Mouse (Mus musculus) heart, embryonic 10.5 days (tissue): Measurements from ENCODE around the gene C2. TPM values are rescaled to one million over a fixed set of nuclear protein-coding genes. Genes with fewer than 3 reads are reported as not detected.

Experiments used
- DNase-seq: peaks from one replicate; pipeline ENCODE4 v3.0.0-alpha.2; 2017; ENCODE audit warnings: low spot score
- H3K27ac ChIP-seq: fragments of 300-500 bp; sonication (generic); 2 replicates; pipeline ENCODE4 v1.5.1; 2016; ENCODE audit warnings: mild to moderate bottlenecking
- H3K27me3 ChIP-seq: fragments of 300-500 bp; sonication (generic); 2 replicates; pipeline ENCODE4 v1.6.1; 2016; ENCODE audit warnings: mild to moderate bottlenecking; ENCODE audit not compliant: poor library complexity, insufficient read depth, severe bottlenecking
- H3K36me3 ChIP-seq: fragments of 300-500 bp; sonication (generic); 2 replicates; pipeline ENCODE4 v1.6.1; 2016; ENCODE audit warnings: mild to moderate bottlenecking, moderate library complexity
- H3K4me1 ChIP-seq: fragments of 300-500 bp; sonication (generic); 2 replicates; pipeline ENCODE4 v1.6.1; 2016; ENCODE audit warnings: mild to moderate bottlenecking
- H3K4me3 ChIP-seq: fragments of 300-500 bp; sonication (generic); 2 replicates; pipeline ENCODE4 v1.5.1; 2016; ENCODE audit warnings: mild to moderate bottlenecking, moderate library complexity
- H3K9me3 ChIP-seq: fragments of 300-500 bp; sonication (generic); 2 replicates; pipeline ENCODE4 v1.6.1; 2016; ENCODE audit warnings: mild to moderate bottlenecking, moderate library complexity
- WGBS: fragments of 180-500 bp; shearing (Covaris S2); methylation state at CpG from one replicate; pipeline ENCODE4 v1.1.7; 2016; 5-methylcytosine and 5-hydroxymethylcytosine counted together
- polyA plus RNA-seq: library from polyadenylated mRNA; unstranded; fragments of >200 nt; fragmentation: Nextera tagmentation; extraction: Ambion mirVana; gene quantifications from 2 replicates; pipeline ENCODE4 v1.2.1, GENCODE M21; 2016

Gene C2
- polyA plus RNA-seq, 1 experiment from 2014 or later, result 1.6 TPM

DNA sequence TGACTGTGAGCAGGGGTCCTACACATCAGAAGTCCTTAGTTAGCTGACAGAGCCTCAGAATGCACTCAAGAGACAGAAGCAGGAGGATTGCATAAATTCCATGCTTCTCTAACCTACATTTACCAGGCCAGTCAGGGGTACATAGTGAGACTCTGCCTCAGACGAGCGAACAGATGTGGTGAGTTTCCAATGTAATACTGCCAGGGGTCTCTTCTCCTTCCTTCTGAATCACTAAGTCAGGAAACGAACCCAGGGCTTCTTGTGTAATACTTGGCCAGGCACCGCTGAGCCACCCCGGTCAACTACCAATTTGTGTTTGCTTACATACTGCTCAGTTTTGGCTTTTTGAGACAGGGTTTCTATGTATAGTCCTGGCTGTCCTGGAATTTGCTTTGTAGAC is 10.1 kb downstream of the C2 start:
- H3K9me3 ChIP-seq, result no peaks in the 10 kb centered on the region
- DNase-seq, result no peak
- peaks cover 10% of the 10 kb centered on the region; the same call in 1 of the 2 replicates for H3K4me1 ChIP-seq
- H3K4me3 ChIP-seq, result no peak overlapping the region
- no peaks in the 10 kb centered on the region for H3K36me3 ChIP-seq
- 0 out of 2 replicates have a peak, but pooled peaks cover 2% of the 10 kb centered on the region for H3K27me3 ChIP-seq
- H3K27ac ChIP-seq, result no peak overlapping the region
- WGBS, result 79% methylated on average over 5 of the region's 5 CpGs

DNA sequence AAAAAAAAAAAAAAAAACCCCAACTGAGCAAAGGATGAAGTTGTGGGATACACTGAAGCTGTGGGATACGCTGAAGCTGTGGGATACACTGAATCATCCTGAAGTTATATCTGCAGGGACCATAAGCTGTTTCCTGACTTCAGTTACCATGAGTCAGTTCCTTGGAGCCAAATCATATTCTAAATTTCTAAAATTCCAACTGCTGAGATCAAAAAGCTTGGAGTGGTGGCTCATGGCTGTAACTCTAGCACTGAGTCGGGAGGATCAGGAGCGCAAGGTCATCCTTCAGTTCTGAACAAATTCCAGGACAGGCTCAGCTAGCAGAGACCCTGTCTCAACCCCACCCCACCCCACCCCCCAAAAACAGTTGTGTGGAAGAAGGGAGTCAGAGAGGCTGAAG is 12.4 kb downstream of the C2 start:
- Histone ChIP-seq H3K4me3 (no peak overlapping the region), H3K27me3 (peaks cover 16% of the 10 kb centered on the region; the same call in 1 of the 2 replicates), H3K27ac (no peak overlapping the region), H3K4me1 (peaks cover 18% of the 10 kb centered on the region), H3K9me3 (no peaks in the 10 kb centered on the region), H3K36me3 (no peaks in the 10 kb centered on the region)
- DNase-seq, result no peak
- 68% methylated on average over 3 of the region's 3 CpGs for WGBS

DNA sequence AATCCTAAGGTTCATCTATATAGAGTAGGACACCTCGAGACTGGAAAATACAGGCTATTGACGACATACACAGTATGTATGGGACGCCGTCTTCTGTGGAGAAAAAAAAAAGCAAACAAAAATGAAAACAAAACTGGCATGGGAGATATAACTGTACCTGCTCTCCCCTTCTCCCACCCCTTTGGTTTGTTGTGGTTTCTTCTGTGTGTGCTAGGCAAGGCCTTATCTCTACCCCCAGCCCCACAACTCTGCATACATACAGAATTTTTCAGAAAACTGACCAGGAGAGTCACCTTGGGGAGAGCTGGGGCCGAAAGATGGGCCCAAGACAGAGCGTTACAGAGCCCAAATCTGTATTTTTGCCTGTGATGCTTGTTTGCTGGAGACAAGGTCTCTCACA is 13.4 kb downstream of the C2 start:
- H3K9me3 ChIP-seq, result no peaks in the 10 kb centered on the region
- peaks cover 16% of the 10 kb centered on the region; the same call in 1 of the 2 replicates for H3K27me3 ChIP-seq
- H3K4me1 ChIP-seq, result peaks cover 19% of the 10 kb centered on the region
- no peak overlapping the region for H3K4me3 ChIP-seq
- no peak for DNase-seq
- no peak overlapping the region for H3K27ac ChIP-seq
- 84% methylated on average over 6 of the region's 6 CpGs for WGBS
- no peaks in the 10 kb centered on the region for H3K36me3 ChIP-seq

DNA sequence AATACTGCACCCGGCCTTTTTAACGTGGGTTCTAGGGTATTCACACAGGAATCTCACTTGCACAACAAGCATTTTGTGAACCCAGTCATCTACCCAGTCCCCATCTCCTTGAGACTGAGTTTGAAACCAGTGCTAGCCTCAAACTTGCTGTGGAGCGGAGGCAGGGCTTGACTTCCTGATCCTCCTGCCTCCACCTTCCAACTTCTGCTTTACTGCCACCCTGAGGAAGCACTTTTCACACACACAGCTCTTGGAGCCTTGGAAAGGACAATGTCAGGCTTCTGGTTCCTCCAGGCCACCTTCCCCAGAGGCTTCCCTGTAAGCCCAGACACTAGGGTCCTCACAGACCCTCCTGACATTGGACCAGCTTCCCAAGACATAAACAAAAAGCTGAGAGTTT is 14.7 kb downstream of the C2 start:
- no peak overlapping the region for H3K27ac ChIP-seq
- no peaks in the 10 kb centered on the region for H3K9me3 ChIP-seq
- H3K36me3 ChIP-seq, result no peaks in the 10 kb centered on the region
- WGBS, result 67% methylated on average over 3 of the region's 3 CpGs
- H3K4me3 ChIP-seq, result no peak overlapping the region
- H3K27me3 ChIP-seq, result peaks cover 16% of the 10 kb centered on the region; the same call in 1 of the 2 replicates
- H3K4me1 ChIP-seq, result peaks cover 25% of the 10 kb centered on the region
- no peak for DNase-seq

DNA sequence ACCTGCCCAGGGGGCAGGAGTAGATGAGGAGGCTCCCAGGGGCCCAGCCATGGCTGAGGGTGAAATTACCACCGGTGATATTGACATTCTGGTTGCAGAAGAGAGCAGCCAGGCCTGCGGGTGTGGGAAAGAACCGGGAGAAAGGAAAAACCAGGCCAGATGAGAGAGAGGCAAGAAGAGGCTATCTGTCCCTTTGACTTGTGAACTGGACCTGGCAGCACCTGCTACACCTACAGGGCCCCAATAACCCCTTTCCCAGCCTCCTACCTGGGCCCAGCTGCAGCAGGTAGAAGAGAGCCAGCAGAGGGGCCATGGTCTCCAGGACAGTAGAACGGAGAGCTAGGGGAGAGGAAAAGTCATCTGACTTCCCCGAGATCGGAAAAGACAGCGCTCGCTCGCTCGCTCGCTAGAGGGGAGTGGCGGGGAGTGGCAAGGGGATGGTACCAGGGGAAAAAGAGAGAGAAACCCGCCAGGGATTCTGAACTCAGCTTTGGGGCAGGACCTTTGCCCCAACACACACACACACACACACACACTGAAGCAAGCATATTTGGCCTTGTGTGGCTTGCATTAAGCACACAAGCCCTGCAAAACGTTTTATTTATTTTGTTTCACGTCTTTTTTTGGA is 16.3 kb downstream of the C2 start, which contains the start of gene Gm20547:
Gene Gm20547, minus strand, starts transcription at position 360 of the 628 bp plus-strand sequence.
- 9% methylated on average over 15 of the region's 15 CpGs for WGBS
- DNase-seq, result no peak
- peak within 1 kb of the TSS; percentile 43; the same call in 1 of the 2 replicates for H3K4me3 ChIP-seq

DNA sequence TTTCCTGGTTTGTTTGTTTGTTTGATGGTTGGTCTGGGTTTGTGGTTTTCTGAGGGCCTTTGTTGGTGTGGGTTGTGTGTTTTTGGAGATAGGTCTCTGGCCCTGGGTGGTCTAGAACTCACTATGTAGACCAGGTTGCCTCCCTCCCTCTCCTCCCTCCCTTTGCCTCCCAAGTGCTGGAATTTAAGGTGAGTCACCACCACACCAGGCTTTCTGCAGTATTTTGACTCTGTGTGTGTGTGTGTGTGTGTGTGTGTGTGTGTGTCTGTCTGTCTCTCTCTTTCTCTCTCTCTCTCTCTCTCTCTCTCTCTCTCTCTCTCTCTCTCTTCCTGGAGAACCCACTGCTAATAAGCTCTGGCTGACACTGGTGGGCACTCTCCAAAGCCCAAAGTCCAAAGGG is 16.9 kb downstream of the C2 start:
- Histone ChIP-seq H3K4me1 (peaks cover 25% of the 10 kb centered on the region), H3K27ac (no peak overlapping the region), H3K9me3 (no peaks in the 10 kb centered on the region), H3K27me3 (peaks cover 22% of the 10 kb centered on the region; the same call in 1 of the 2 replicates), H3K4me3 (peak overlapping the region; percentile 43; the same call in 1 of the 2 replicates), H3K36me3 (no peaks in the 10 kb centered on the region)
- DNase-seq, result no peak

More for the DNA sequence above, 16.3 kb downstream of the C2 start, which contains the start of gene Gm20547:
- no peaks in the 10 kb centered on the region for H3K9me3 ChIP-seq
- no peaks in the 10 kb centered on the region for H3K36me3 ChIP-seq
- peaks cover 25% of the 10 kb centered on the region for H3K4me1 ChIP-seq
- no peak within 1 kb of the TSS for H3K27ac ChIP-seq
- H3K27me3 ChIP-seq, result peaks cover 16% of the 10 kb centered on the region; the same call in 1 of the 2 replicates

DNA sequence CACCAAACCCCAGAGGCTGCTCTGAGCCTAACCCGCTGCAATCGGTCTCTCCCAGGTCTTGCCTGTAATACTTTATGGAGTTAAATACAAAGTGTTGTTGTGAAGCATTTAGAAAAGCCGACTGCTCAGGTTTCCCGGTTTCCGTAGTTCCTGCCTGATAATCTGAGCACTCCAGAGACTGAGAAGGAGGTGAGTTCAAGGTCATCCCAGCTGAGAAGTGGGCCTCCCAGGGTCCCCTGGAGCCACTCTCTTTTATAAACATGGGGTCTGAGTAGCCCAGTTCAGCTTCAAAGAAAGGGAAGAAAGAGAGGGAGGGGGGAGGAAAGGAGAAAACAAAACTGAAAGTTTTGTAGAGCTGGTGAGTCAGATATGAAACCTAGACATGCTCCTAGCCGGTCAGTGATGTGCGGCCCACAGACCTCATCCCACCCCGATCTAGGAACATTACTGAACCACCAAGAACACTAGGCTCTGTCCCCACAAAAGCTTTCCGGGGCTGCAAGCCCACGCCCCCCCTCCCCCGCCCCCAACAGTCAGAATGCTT is 18.7 kb downstream of the C2 start, which contains the start of gene Zbtb12:
Gene Zbtb12, plus strand, starts transcription at position 148 of the 544 bp plus-strand sequence.
- 60% methylated on average over 11 of the region's 11 CpGs for WGBS

DNA sequence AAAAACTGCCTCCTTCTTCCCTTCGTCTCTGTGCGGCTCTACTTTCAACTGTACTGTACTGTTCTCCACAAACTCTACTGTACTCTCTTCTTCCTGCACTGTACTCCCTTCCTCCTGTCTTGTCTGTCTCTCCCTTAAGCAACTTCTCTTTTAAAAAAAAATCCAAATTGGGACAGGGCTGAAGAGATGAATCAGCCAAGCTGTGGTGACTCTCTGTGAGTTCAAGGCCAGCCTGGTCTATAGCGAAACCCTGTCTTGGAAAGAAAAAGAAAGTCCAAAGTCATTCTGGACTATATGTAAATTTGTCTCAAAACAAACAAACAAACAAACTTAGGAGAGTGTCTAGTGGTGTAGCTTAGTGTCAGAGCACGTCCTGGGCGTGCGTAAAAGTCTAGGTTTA is 23.7 kb downstream of the C2 start:
- Histone ChIP-seq H3K27me3 (peaks cover 9% of the 10 kb centered on the region; the same call in 1 of the 2 replicates), H3K36me3 (no peaks in the 10 kb centered on the region), H3K9me3 (no peaks in the 10 kb centered on the region), H3K4me3 (no peak overlapping the region), H3K4me1 (peaks cover 2% of the 10 kb centered on the region), H3K27ac (no peak overlapping the region)
- WGBS, result 89% methylated on average over 6 of the region's 6 CpGs
- DNase-seq, result no peak

More for the DNA sequence above, 18.7 kb downstream of the C2 start, which contains the start of gene Zbtb12:
- Histone ChIP-seq H3K4me1 (peaks cover 25% of the 10 kb centered on the region), H3K27ac (peak within 1 kb of the TSS; percentile 52), H3K9me3 (no peaks in the 10 kb centered on the region), H3K27me3 (peaks cover 22% of the 10 kb centered on the region; the same call in 1 of the 2 replicates), H3K36me3 (no peaks in the 10 kb centered on the region), H3K4me3 (no peak within 1 kb of the TSS)
- no peak for DNase-seq

DNA sequence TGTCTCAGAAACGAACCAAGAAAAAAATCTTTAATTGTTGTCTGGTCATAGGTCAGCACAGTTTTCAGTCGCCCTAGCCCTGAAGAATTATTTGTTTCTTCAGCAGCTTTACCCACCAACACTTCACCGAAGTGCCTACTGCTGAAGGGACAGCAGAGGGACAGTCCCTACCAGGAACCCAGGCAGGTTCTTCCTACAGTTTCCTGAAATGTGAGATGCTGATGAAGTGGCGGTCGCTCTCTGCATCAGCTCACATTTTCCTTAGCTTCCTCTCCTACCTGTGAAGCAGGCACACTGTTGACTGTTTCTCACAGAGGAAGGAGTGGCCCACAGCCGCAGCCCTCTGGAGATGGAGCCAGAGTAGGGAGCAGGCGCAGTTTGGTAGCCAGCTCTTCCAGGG is 32.1 kb downstream of the C2 start:
- peaks cover 27% of the 10 kb centered on the region; the same call in 1 of the 2 replicates for H3K27me3 ChIP-seq
- no peak overlapping the region for H3K27ac ChIP-seq
- H3K4me3 ChIP-seq, result no peak overlapping the region
- no peaks in the 10 kb centered on the region for H3K36me3 ChIP-seq
- no peaks in the 10 kb centered on the region for H3K4me1 ChIP-seq
- 58% methylated on average over 7 of the region's 7 CpGs for WGBS
- DNase-seq, result no peak
- no peaks in the 10 kb centered on the region for H3K9me3 ChIP-seq

DNA sequence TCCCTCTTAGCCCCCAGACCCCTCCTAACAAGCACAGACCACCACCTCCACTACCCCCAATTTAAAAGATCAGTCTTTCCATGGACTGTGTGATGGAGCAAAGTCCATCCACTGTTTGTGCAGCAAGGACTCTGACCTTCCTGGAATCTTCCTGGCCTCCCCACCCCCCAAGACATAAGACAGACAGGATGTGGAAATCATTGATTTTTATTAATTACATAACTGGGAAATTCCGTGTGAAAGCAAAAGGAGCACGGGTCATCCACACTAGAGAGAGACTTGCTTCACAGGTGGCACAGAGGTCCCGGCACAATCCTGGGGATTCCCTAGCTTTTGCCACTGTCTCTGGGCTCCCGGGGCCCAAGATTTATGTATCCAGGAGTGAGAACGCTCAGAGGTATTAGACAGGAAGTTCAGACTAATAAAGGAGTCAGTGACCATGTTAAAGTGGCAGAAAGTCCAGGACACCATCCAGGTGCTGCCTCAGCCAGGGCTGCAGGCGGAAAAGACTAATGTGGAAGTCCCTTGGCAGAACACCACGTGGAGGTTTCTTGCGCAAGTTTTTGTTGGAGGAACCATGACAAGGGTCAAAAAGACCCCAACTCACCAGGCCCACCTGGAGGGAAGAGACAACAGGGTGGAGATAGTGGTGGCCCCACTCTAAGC is 35.5 kb downstream of the C2 start, which contains the start of gene Cfb:
Gene Cfb, minus strand, starts transcription at position 103 of the 666 bp plus-strand sequence.
- 70% methylated on average over 8 of the region's 8 CpGs for WGBS

DNA sequence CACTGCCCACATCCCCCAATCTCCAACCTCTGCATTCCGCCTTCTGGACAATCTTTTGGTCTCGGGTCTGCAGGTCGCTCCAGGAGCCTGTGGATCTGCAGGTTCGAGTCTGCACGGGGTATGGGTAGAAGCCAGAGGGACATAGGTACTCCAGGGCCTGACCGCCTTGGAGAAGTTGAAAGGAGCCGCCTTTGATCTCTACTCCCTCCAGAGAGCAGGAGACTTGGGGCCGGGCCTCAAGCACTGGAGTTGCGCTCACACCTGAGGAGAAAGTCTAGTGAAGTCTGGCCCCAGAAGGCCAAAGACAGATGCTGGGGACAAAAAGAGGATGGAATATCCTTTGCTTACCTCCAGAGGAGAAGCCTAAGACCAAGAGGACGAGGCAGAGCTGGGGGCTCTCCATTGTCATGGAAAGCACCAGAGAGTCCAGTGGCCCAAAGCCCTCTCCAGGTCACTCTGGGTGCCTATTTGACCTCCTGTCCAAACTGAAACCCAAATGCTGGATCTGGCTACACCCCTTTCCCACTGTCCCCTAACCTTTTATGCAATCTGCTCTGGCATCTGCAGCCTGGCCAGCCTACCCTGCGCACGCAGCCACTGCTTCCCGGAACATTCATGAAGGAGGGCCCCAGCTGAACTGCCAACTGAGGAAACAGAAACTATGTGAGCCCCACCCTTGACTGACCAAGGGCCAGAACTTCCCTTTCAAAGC is 36.2 kb downstream of the C2 start:
- no peak overlapping the region for H3K4me3 ChIP-seq
- H3K27ac ChIP-seq, result no peak overlapping the region; the same call in 1 of the 2 replicates
- H3K4me1 ChIP-seq, result no peaks in the 10 kb centered on the region
- WGBS, result 63% methylated on average over 13 of the region's 13 CpGs
- DNase-seq, result no peak
- peaks cover 27% of the 10 kb centered on the region; the same call in 1 of the 2 replicates for H3K27me3 ChIP-seq
- no peaks in the 10 kb centered on the region for H3K9me3 ChIP-seq
- peaks cover 15% of the 10 kb centered on the region for H3K36me3 ChIP-seq

More for the DNA sequence above, 35.5 kb downstream of the C2 start, which contains the start of gene Cfb:
- peaks cover 27% of the 10 kb centered on the region; the same call in 1 of the 2 replicates for H3K27me3 ChIP-seq
- no peak within 1 kb of the TSS for H3K4me3 ChIP-seq
- peaks cover 8% of the 10 kb centered on the region for H3K36me3 ChIP-seq
- no peak within 1 kb of the TSS; the same call in 1 of the 2 replicates for H3K27ac ChIP-seq
- no peaks in the 10 kb centered on the region for H3K4me1 ChIP-seq
- no peak for DNase-seq
- H3K9me3 ChIP-seq, result no peaks in the 10 kb centered on the region

DNA sequence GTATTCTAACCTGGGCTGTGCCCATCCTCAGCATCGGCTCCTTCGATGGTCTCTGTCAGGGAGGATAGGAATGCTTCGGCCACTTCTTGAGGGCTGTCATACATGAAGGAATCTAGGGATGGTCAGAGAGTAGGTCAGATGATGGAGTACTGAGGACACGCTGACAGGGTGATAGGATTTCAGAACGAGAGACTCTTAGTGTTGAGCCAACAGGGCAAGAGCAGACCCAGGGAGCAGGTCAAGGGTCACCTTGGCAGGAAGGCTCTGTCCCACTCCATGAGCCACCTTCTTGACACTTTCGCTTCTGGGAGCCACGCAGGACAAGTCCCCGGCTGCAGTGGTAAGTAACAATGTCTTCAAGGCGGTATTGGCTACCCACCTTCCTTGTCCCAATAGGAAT is 37.6 kb downstream of the C2 start:
- DNase-seq, result no peak
- Histone ChIP-seq H3K4me3 (no peak overlapping the region), H3K4me1 (no peaks in the 10 kb centered on the region), H3K27me3 (peaks cover 27% of the 10 kb centered on the region; the same call in 1 of the 2 replicates), H3K9me3 (no peaks in the 10 kb centered on the region), H3K36me3 (peaks cover 28% of the 10 kb centered on the region), H3K27ac (no peak overlapping the region)
- WGBS, result 78% methylated on average over 9 of the region's 9 CpGs
